Mouse (Mus musculus): ENCODE measurements around the gene Clint1. TPM values are rescaled to one million over a fixed set of nuclear protein-coding genes. Genes with fewer than 3 reads are reported as not detected.

Clint1 gene
- polyA plus RNA-seq, 1 experiment from 2014 or later: 76.8 TPM

- Histone ChIP-seq H3K36me3 (ENCODE audit: inconsistent target) (peaks cover 39% of the 10 kb centered on the region), H3K27ac (no peak overlapping the region), H3K4me3 (ENCODE audit: inconsistent target) (no peak overlapping the region), H3K79me2 (ENCODE audit: inconsistent target) (peaks cover 78% of the 10 kb centered on the region)
- WGBS (ENCODE audit: missing documents): 83% methylated on average over 8 of the region's 8 CpGs
Observed at GRCm38 (mm10) chr11:45883270-45883931, 31.6 kb downstream of the Clint1 start.

- no peak overlapping the region for H3K27ac ChIP-seq
- peaks cover 45% of the 10 kb centered on the region for H3K36me3 ChIP-seq (ENCODE audit: inconsistent target)
- peaks cover 72% of the 10 kb centered on the region for H3K79me2 ChIP-seq (ENCODE audit: inconsistent target)
- H3K4me3 ChIP-seq (ENCODE audit: inconsistent target): no peak overlapping the region
- WGBS (ENCODE audit: missing documents): 43% methylated on average over 4 of the region's 4 CpGs
Observed at GRCm38 (mm10) chr11:45884029-45884428, 32.2 kb downstream of the Clint1 start.

- 81% methylated on average over 5 of the region's 5 CpGs for WGBS (ENCODE audit: missing documents)
- H3K27ac ChIP-seq: no peak overlapping the region
- no peak overlapping the region for H3K4me3 ChIP-seq (ENCODE audit: inconsistent target)
- H3K79me2 ChIP-seq (ENCODE audit: inconsistent target): peaks cover 55% of the 10 kb centered on the region
- H3K36me3 ChIP-seq (ENCODE audit: inconsistent target): peaks cover 60% of the 10 kb centered on the region
Observed at GRCm38 (mm10) chr11:45885606-45886230, 33.9 kb downstream of the Clint1 start.

- Histone ChIP-seq H3K79me2 (ENCODE audit: inconsistent target) (peaks cover 47% of the 10 kb centered on the region), H3K27ac (no peak overlapping the region), H3K4me3 (ENCODE audit: inconsistent target) (no peak overlapping the region), H3K36me3 (ENCODE audit: inconsistent target) (peaks cover 69% of the 10 kb centered on the region)
- WGBS (ENCODE audit: missing documents): 96% methylated on average over 5 of the region's 5 CpGs
Observed at GRCm38 (mm10) chr11:45886596-45886995, 34.7 kb downstream of the Clint1 start.

GRCm38 (mm10) chr11:45888471-45889030 is 36.7 kb downstream of the Clint1 start:
- 82% methylated on average over 9 of the region's 9 CpGs for WGBS (ENCODE audit: missing documents)
- Histone ChIP-seq H3K4me3 (ENCODE audit: inconsistent target) (no peak overlapping the region), H3K27ac (no peak overlapping the region), H3K36me3 (ENCODE audit: inconsistent target) (peaks cover 88% of the 10 kb centered on the region), H3K79me2 (ENCODE audit: inconsistent target) (peaks cover 27% of the 10 kb centered on the region)

- H3K36me3 ChIP-seq (ENCODE audit: inconsistent target): peaks cover 97% of the 10 kb centered on the region
- H3K4me3 ChIP-seq (ENCODE audit: inconsistent target): no peak overlapping the region
- H3K27ac ChIP-seq: no peak overlapping the region
- no CpG with 5 or more reads among the region's 3 CpGs for WGBS (ENCODE audit: missing documents)
- H3K79me2 ChIP-seq (ENCODE audit: inconsistent target): peaks cover 13% of the 10 kb centered on the region; the same call in 1 of the 2 replicates
Observed at GRCm38 (mm10) chr11:45889981-45890380, 38.1 kb downstream of the Clint1 start.

- H3K36me3 ChIP-seq (ENCODE audit: inconsistent target): peaks cover 97% of the 10 kb centered on the region
- peaks cover 8% of the 10 kb centered on the region; the same call in 1 of the 2 replicates for H3K79me2 ChIP-seq (ENCODE audit: inconsistent target)
- WGBS (ENCODE audit: missing documents): 93% methylated on average over 20 of the region's 20 CpGs
- H3K4me3 ChIP-seq (ENCODE audit: inconsistent target): no peak overlapping the region
- H3K27ac ChIP-seq: no peak overlapping the region
Observed at GRCm38 (mm10) chr11:45890423-45890822, 38.6 kb downstream of the Clint1 start.

- no peak overlapping the region for H3K4me3 ChIP-seq (ENCODE audit: inconsistent target)
- H3K36me3 ChIP-seq (ENCODE audit: inconsistent target): peaks cover 79% of the 10 kb centered on the region
- WGBS (ENCODE audit: missing documents): 95% methylated on average over 5 of the region's 5 CpGs
- H3K79me2 ChIP-seq (ENCODE audit: inconsistent target): no peaks in the 10 kb centered on the region
- no peak overlapping the region for H3K27ac ChIP-seq
Observed at GRCm38 (mm10) chr11:45892861-45893360, 41.1 kb downstream of the Clint1 start.

GRCm38 (mm10) chr11:45897392-45897791 is 45.5 kb downstream of the Clint1 start:
- peaks cover 66% of the 10 kb centered on the region for H3K36me3 ChIP-seq (ENCODE audit: inconsistent target)
- no peaks in the 10 kb centered on the region; the same call in 1 of the 2 replicates for H3K79me2 ChIP-seq (ENCODE audit: inconsistent target)
- 94% methylated on average over 2 of the region's 2 CpGs for WGBS (ENCODE audit: missing documents)
- no peak overlapping the region for H3K27ac ChIP-seq
- H3K4me3 ChIP-seq (ENCODE audit: inconsistent target): no peak overlapping the region

- no peaks in the 10 kb centered on the region; the same call in 1 of the 2 replicates for H3K79me2 ChIP-seq (ENCODE audit: inconsistent target)
- 85% methylated on average over 11 of the region's 11 CpGs for WGBS (ENCODE audit: missing documents)
- no peak overlapping the region for H3K4me3 ChIP-seq (ENCODE audit: inconsistent target)
- no peak overlapping the region for H3K27ac ChIP-seq
- peaks cover 49% of the 10 kb centered on the region for H3K36me3 ChIP-seq (ENCODE audit: inconsistent target)
Observed at GRCm38 (mm10) chr11:45900233-45901015, 48.6 kb downstream of the Clint1 start.

GRCm38 (mm10) chr11:45906109-45906786 is 54.4 kb downstream of the Clint1 start:
- Histone ChIP-seq H3K4me3 (ENCODE audit: inconsistent target) (no peak overlapping the region), H3K27ac (no peak overlapping the region), H3K79me2 (ENCODE audit: inconsistent target) (no peaks in the 10 kb centered on the region), H3K36me3 (ENCODE audit: inconsistent target) (peaks cover 66% of the 10 kb centered on the region)
- WGBS (ENCODE audit: missing documents): 95% methylated on average over 8 of the region's 8 CpGs

GRCm38 (mm10) chr11:45907301-45907700 is 55.5 kb downstream of the Clint1 start:
- H3K27ac ChIP-seq: no peak overlapping the region
- 80% methylated on average over 5 of the region's 5 CpGs for WGBS (ENCODE audit: missing documents)
- no peak overlapping the region for H3K4me3 ChIP-seq (ENCODE audit: inconsistent target)
- peaks cover 62% of the 10 kb centered on the region for H3K36me3 ChIP-seq (ENCODE audit: inconsistent target)
- H3K79me2 ChIP-seq (ENCODE audit: inconsistent target): no peaks in the 10 kb centered on the region

- no peaks in the 10 kb centered on the region for H3K79me2 ChIP-seq (ENCODE audit: inconsistent target)
- H3K36me3 ChIP-seq (ENCODE audit: inconsistent target): peaks cover 61% of the 10 kb centered on the region
- H3K4me3 ChIP-seq (ENCODE audit: inconsistent target): no peak overlapping the region
- no peak overlapping the region for H3K27ac ChIP-seq
- 91% methylated on average over 7 of the region's 7 CpGs for WGBS (ENCODE audit: missing documents)
Observed at GRCm38 (mm10) chr11:45908070-45908469, 56.2 kb downstream of the Clint1 start.

GRCm38 (mm10) chr11:45908894-45909293 is 57.0 kb downstream of the Clint1 start:
- H3K79me2 ChIP-seq (ENCODE audit: inconsistent target): no peaks in the 10 kb centered on the region
- WGBS (ENCODE audit: missing documents): 93% methylated on average over 7 of the region's 7 CpGs
- H3K36me3 ChIP-seq (ENCODE audit: inconsistent target): peaks cover 53% of the 10 kb centered on the region
- H3K4me3 ChIP-seq (ENCODE audit: inconsistent target): no peak overlapping the region
- no peak overlapping the region for H3K27ac ChIP-seq

Measured in macrophage (primary cell).